Mouse (Mus musculus) embryonic fibroblast, embryonic 13.5 days (primary cell): ENCODE measurements around the gene Pard6b.

ENCODE experiments used
- CTCF ChIP-seq: IDR thresholded peaks from 2 replicates; pipeline ENCODE4 v1.5.1; 2011; ENCODE audit warnings: mild to moderate bottlenecking, control low read depth, low read length, moderate library complexity, borderline replicate concordance; ENCODE audit not compliant: insufficient read depth
- POLR2A ChIP-seq: IDR thresholded peaks from 2 replicates; pipeline ENCODE4 v1.6.1; 2011; ENCODE audit warnings: low read depth, mild to moderate bottlenecking, control low read depth, low read length, moderate library complexity

DNA sequence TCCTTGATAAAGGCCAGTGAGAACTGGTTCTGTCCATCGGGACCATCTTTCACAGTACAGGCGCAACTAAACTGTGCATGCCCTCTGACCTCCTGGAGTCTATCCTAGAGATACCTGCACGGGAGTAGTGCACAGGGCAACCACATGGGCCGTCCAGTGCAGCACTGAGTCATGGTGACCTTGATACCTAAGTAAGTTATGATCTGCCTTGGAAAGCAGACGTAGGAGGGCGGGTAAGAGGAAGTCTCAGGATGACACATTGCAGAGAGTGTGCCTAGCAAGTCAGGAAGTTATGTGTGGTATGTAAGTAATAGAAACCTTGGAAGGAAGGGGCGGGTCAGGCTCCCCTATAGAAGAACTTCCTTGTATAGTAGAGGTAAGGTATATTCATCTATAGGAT, 15.3 kb upstream of the Pard6b start:
- no peak for TF ChIP-seq CTCF
- no peak for TF ChIP-seq POLR2A
